Mouse (Mus musculus) cortical plate, adult 2 months (tissue): ENCODE measurements at regions not wholly inside any gene's neighbourhood (a gene's known extent, or its start where the extent isn't known, plus 50 kb on each side); places are given as distances from the start of the nearest gene placed in this dataset.

Source experiments
- CTCF ChIP-seq: fragments of 200-500 bp; IDR thresholded peaks from 2 replicates; pipeline ENCODE4 v1.5.1; 2011; ENCODE audit warnings: mild to moderate bottlenecking, control low read depth, low read length; ENCODE audit not compliant: insufficient read depth; ENCODE audit errors: extremely low read depth
- POLR2A ChIP-seq: fragments of 200-500 bp; IDR thresholded peaks from 2 replicates; pipeline ENCODE4 v1.6.1; 2011; ENCODE audit warnings: mild to moderate bottlenecking, low read length, control low read depth; ENCODE audit not compliant: insufficient read depth; ENCODE audit errors: extremely low read depth

- TF ChIP-seq CTCF: no peak
- TF ChIP-seq POLR2A: no peak
Observed at GRCm38 (mm10) chr6:51771001-51771400, 241.3 kb downstream of the Skap2 start.
